Mouse (Mus musculus) limb, embryonic 13.5 days (tissue): ENCODE measurements around the gene Htr6. TPM values are rescaled to one million over a fixed set of nuclear protein-coding genes. Genes with fewer than 3 reads are reported as not detected.
A peak's percentile ranks its signal among the peaks of the same experiment; 100 is the strongest.

Source experiments
- ATAC-seq: fragments of 200-750 bp; cut with Nextera tagmentation; 2 replicates; pipeline ENCODE4 v1.8.0; 2017; ENCODE audit warnings: low read depth, moderate number of reproducible peaks, moderate TSS enrichment; ENCODE audit not compliant: low FRiP score
- H3K27ac ChIP-seq: fragments of 300-500 bp; sonication (generic); 2 replicates; pipeline ENCODE4 v1.5.1; 2015; ENCODE audit warnings: inconsistent platforms, mild to moderate bottlenecking, moderate library complexity
- H3K27me3 ChIP-seq: fragments of 300-500 bp; sonication (generic); 2 replicates; pipeline ENCODE4 v1.6.1; 2015; ENCODE audit warnings: mild to moderate bottlenecking, inconsistent platforms
- H3K36me3 ChIP-seq: fragments of 300-500 bp; sonication (generic); 2 replicates; pipeline ENCODE4 v1.6.1; 2015; ENCODE audit warnings: inconsistent platforms, mild to moderate bottlenecking, moderate library complexity
- H3K4me1 ChIP-seq: fragments of 300-500 bp; sonication (generic); 2 replicates; pipeline ENCODE4 v1.6.1; 2015; ENCODE audit warnings: inconsistent platforms
- H3K4me2 ChIP-seq: fragments of 300-500 bp; sonication (generic); replicated peaks from 2 replicates; pipeline ENCODE4 v1.6.1; 2015; ENCODE audit warnings: inconsistent platforms, mild to moderate bottlenecking, moderate library complexity
- H3K4me3 ChIP-seq: fragments of 300-500 bp; sonication (generic); 2 replicates; pipeline ENCODE4 v1.5.1; 2015; ENCODE audit warnings: moderate library complexity, mild to moderate bottlenecking, inconsistent platforms
- H3K9ac ChIP-seq: fragments of 300-500 bp; sonication (generic); 2 replicates; pipeline ENCODE4 v1.6.1; 2015; ENCODE audit warnings: mild to moderate bottlenecking, inconsistent platforms
- H3K9me3 ChIP-seq: fragments of 300-500 bp; sonication (generic); 2 replicates; pipeline ENCODE4 v1.6.1; 2016; ENCODE audit warnings: inconsistent platforms
- WGBS: fragments of 180-500 bp; shearing (Covaris S2); methylation state at CpG from one replicate; pipeline ENCODE4 v1.1.7; 2015; 5-methylcytosine and 5-hydroxymethylcytosine counted together
- polyA plus RNA-seq: library from polyadenylated mRNA; unstranded; fragments of >200 nt; fragmentation: Nextera tagmentation; extraction: Ambion mirVana; gene quantifications from 2 replicates; pipeline ENCODE4 v1.2.1, GENCODE M21; 2015

Htr6 gene
- polyA plus RNA-seq, 1 experiment from 2014 or later: 0.34 TPM

- Histone ChIP-seq H3K4me1 (peaks cover 28% of the 10 kb centered on the region), H3K27ac (no peak overlapping the region), H3K9me3 (no peaks in the 10 kb centered on the region), H3K4me3 (no peak overlapping the region), H3K36me3 (peaks cover 33% of the 10 kb centered on the region), H3K4me2 (no peak overlapping the region), H3K9ac (no peak overlapping the region), H3K27me3 (no peaks in the 10 kb centered on the region)
- 94% methylated on average over 8 of the region's 8 CpGs for WGBS
- ATAC-seq: no peak
Observed at GRCm38 (mm10) chr4:139100326-139100725, 25.0 kb upstream of the Htr6 start.

- Histone ChIP-seq H3K27ac (no peak overlapping the region; the same call in 1 of the 2 replicates), H3K9ac (no peak overlapping the region), H3K36me3 (no peaks in the 10 kb centered on the region; the same call in 1 of the 2 replicates), H3K4me3 (no peak overlapping the region), H3K9me3 (peaks cover 6% of the 10 kb centered on the region; the same call in 1 of the 2 replicates), H3K4me2 (no peak overlapping the region), H3K4me1 (peaks cover 25% of the 10 kb centered on the region), H3K27me3 (peaks cover 15% of the 10 kb centered on the region)
- no peak for ATAC-seq
- WGBS: 49% methylated on average over 5 of the region's 5 CpGs
Observed at GRCm38 (mm10) chr4:139096201-139096600, 20.8 kb upstream of the Htr6 start.

DNA sequence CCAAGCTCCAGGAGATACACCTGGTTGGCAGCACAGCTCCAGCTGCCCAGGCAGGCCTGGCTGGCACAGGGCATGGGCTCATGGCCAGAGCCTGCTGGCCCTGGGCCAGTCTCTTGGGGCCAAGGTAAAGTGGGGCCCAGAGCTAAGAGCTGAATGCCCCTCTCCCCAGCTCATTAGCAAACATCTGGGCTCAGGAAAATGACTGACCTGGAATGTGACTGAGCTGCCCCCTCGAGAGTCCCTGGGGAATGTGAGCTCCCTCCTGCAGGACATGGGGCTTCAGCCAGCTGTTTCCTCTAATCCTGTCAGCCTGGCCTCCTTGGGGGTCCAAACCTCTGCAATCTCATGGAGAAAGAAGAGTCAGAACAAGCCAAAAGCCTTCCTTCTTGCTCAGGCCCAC lies 20.0 kb upstream of the Htr6 start:
- H3K4me3 ChIP-seq: no peak overlapping the region
- H3K4me1 ChIP-seq: peaks cover 33% of the 10 kb centered on the region
- peaks cover 3% of the 10 kb centered on the region; the same call in 1 of the 2 replicates for H3K36me3 ChIP-seq
- H3K9ac ChIP-seq: no peak overlapping the region
- no peak overlapping the region for H3K27ac ChIP-seq
- WGBS: 24% methylated on average over 1 of the region's 1 CpGs
- H3K27me3 ChIP-seq: peaks cover 20% of the 10 kb centered on the region
- ATAC-seq: no peak
- no peak overlapping the region for H3K4me2 ChIP-seq
- H3K9me3 ChIP-seq: peaks cover 6% of the 10 kb centered on the region; the same call in 1 of the 2 replicates

DNA sequence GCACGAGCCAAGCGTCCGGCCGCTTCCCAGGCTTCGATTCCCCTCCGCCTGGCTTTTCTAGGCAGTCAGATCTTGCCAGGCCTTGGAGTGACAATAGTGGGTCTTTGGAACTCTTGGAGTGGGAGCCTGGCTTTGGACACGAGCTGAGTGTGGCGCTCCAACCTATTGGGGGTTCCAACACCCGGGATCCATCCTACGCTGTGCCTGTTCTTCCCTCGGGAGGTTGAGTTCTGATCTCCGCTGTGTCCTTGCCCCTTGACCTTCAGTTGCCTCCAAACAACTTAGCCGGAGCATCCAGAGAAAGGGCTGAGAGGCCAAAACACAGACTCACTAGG lies 17.8 kb upstream of the Htr6 start:
- ATAC-seq: no peak
- H3K4me2 ChIP-seq: peak overlapping the region; percentile 91
- H3K4me3 ChIP-seq: peak overlapping the region; percentile 78
- H3K27me3 ChIP-seq: peaks cover 20% of the 10 kb centered on the region
- H3K4me1 ChIP-seq: peaks cover 54% of the 10 kb centered on the region
- peak overlapping the region; percentile 94 for H3K9ac ChIP-seq
- WGBS: 24% methylated on average over 13 of the region's 13 CpGs
- H3K36me3 ChIP-seq: peaks cover 8% of the 10 kb centered on the region
- H3K27ac ChIP-seq: peak overlapping the region; percentile 0; the same call in 1 of the 2 replicates
- H3K9me3 ChIP-seq: peaks cover 6% of the 10 kb centered on the region; the same call in 1 of the 2 replicates

- Histone ChIP-seq H3K4me2 (peak within 1 kb of the TSS; percentile 91), H3K27ac (peak within 1 kb of the TSS; percentile 91), H3K36me3 (peaks cover 8% of the 10 kb centered on the region), H3K9ac (peak within 1 kb of the TSS; percentile 94), H3K4me1 (peaks cover 56% of the 10 kb centered on the region), H3K27me3 (peaks cover 20% of the 10 kb centered on the region), H3K4me3 (peak within 1 kb of the TSS; percentile 78), H3K9me3 (peaks cover 6% of the 10 kb centered on the region; the same call in 1 of the 2 replicates)
- ATAC-seq: peak; percentile 29
- WGBS: under 1% methylated on average over 91 of the region's 105 CpGs
Observed at GRCm38 (mm10) chr4:139092356-139093195, 17.2 kb upstream of the Htr6 start, which contains the start of gene Nbl1. Gene Nbl1, minus strand, starts transcription at chr4:139092993.

- WGBS: 3% methylated on average over 28 of the region's 28 CpGs
- Histone ChIP-seq H3K9me3 (peaks cover 6% of the 10 kb centered on the region; the same call in 1 of the 2 replicates), H3K9ac (peak overlapping the region; percentile 94), H3K4me3 (peak overlapping the region; percentile 78), H3K27me3 (peaks cover 20% of the 10 kb centered on the region), H3K4me1 (peaks cover 64% of the 10 kb centered on the region), H3K4me2 (peak overlapping the region; percentile 91), H3K36me3 (peaks cover 8% of the 10 kb centered on the region), H3K27ac (peak overlapping the region; percentile 91)
- peak; percentile 51 for ATAC-seq
Observed at GRCm38 (mm10) chr4:139091478-139092355, 16.3 kb upstream of the Htr6 start.

DNA sequence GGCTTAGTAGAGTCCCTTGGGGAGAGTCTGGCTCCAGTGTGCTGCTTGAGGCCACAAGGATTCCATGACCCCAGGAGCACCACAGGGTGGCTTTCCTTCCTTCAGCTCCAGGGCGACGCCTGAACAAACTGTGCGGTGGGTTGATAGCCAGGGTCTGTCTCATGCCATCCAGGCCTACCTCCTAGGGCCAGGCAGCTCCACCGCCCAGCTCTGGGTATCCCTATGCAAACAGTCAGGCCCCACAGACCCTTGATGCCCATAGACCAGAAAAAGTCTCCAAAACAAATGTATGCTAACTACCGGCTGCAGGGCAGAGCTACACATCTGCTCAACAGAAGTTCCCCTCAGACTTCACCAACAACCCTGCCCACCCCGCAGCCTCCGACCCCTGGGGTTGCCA lies 15.7 kb upstream of the Htr6 start:
- Histone ChIP-seq H3K9me3 (peaks cover 6% of the 10 kb centered on the region; the same call in 1 of the 2 replicates), H3K27me3 (peaks cover 20% of the 10 kb centered on the region), H3K36me3 (peaks cover 8% of the 10 kb centered on the region), H3K4me2 (peak overlapping the region; percentile 91), H3K4me3 (peak overlapping the region; percentile 78), H3K9ac (peak overlapping the region; percentile 94), H3K27ac (peak overlapping the region; percentile 91), H3K4me1 (peaks cover 62% of the 10 kb centered on the region)
- WGBS: 23% methylated on average over 7 of the region's 7 CpGs
- no peak for ATAC-seq

DNA sequence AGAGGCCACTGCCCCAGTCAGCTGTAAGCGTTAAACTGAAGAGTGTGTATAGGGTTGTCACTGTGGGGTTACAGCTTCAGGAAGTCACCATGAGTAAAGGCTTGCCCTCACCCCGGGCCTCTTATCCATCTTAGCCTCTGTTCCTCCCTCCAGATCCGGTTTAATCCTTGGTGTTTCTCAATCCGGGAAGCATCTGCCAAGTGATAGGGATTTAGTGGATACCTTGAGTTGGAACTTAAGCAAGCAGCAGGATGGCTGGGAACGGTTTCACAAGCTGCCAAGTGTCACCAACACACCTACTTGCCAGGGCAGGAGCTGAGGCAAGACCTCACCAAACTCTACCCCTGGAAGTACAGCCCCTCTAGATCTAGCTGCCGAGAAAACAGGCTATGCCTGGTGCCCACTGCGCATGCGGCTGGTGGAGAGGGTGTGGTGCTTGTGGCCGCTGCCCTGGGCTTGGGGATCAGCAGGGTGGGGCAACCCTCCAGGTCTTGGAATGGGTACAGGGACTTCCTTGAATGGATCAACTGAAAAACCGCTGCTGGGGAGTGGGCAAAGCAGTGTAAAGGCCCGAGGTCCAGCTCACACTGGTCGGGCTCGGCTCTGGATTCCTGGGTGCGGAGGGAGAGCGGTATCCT lies 15.1 kb upstream of the Htr6 start:
- Histone ChIP-seq H3K4me1 (peaks cover 56% of the 10 kb centered on the region), H3K27ac (peak overlapping the region; percentile 91; the same call in 1 of the 2 replicates), H3K36me3 (peaks cover 8% of the 10 kb centered on the region), H3K4me3 (peak overlapping the region; percentile 78), H3K9me3 (peaks cover 6% of the 10 kb centered on the region; the same call in 1 of the 2 replicates), H3K4me2 (peak overlapping the region; percentile 91), H3K9ac (peak overlapping the region; percentile 94), H3K27me3 (peaks cover 21% of the 10 kb centered on the region)
- 59% methylated on average over 15 of the region's 15 CpGs for WGBS
- ATAC-seq: no peak

DNA sequence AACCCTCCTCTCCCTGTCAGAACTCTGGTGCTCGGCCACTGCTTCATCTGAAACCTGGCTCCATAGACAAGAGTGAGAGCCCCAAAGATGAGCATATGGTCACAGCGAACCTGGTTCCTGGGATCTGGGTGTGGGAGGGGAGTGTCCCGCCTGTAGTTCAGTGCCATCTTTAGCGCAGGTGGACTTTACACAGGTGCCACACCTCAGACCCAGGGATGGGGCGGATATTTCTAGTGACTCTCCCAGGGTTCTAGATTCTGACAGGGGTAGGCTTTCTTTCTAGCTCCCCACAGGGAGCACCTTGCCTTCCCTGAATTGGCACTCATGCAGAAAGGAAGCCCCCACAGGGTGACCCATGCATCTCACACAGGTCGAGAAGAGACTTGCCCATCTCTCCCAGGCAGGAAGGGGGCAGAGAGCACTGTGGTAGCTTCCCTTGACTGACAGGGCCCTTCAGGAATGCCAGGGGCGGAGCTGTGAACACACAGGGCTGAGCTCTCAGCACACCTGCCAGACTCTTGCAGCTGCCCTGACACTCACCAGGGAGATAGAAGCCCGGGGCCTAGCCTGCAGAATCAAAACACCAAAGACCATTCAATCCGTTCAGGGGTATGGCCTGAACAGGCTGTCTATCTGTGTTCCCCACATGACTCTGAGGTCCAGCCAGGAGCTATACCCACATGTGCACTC lies 13.8 kb upstream of the Htr6 start:
- Histone ChIP-seq H3K4me3 (peak overlapping the region; percentile 0; the same call in 1 of the 2 replicates), H3K27ac (0 out of 2 replicates have a peak overlapping the region, but pooled peaks have one; percentile 2), H3K9ac (no peak overlapping the region), H3K9me3 (no peaks in the 10 kb centered on the region), H3K4me1 (peaks cover 53% of the 10 kb centered on the region), H3K27me3 (peaks cover 29% of the 10 kb centered on the region), H3K36me3 (peaks cover 21% of the 10 kb centered on the region), H3K4me2 (peak overlapping the region; percentile 91)
- no peak for ATAC-seq
- 55% methylated on average over 9 of the region's 9 CpGs for WGBS

DNA sequence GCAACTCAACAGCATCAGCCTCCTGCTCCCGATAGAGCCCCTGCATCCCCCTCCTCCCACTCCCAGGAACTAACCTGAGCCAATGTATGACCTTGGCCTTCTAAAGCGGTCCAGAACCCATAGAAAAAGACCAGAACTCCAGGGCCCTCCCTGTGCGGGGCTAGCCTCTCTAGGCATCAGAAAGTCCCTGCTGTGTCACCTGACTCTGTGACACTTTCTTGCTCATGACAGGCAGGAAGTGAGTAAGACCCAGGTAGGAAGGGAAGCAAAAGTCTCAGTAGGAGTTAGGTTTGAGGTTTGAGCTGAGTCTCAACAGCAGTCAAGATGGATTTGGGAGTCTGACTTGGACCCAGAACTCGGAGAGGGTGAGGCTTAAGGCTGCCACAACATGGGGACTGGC lies 11.6 kb upstream of the Htr6 start:
- H3K4me1 ChIP-seq: peaks cover 64% of the 10 kb centered on the region
- H3K4me2 ChIP-seq: no peak overlapping the region
- no peak overlapping the region for H3K27ac ChIP-seq
- WGBS: 60% methylated on average over 4 of the region's 4 CpGs
- H3K27me3 ChIP-seq: peaks cover 16% of the 10 kb centered on the region; the same call in 1 of the 2 replicates
- no peak overlapping the region for H3K4me3 ChIP-seq
- no peaks in the 10 kb centered on the region for H3K9me3 ChIP-seq
- peaks cover 37% of the 10 kb centered on the region for H3K36me3 ChIP-seq
- ATAC-seq: no peak
- H3K9ac ChIP-seq: no peak overlapping the region

DNA sequence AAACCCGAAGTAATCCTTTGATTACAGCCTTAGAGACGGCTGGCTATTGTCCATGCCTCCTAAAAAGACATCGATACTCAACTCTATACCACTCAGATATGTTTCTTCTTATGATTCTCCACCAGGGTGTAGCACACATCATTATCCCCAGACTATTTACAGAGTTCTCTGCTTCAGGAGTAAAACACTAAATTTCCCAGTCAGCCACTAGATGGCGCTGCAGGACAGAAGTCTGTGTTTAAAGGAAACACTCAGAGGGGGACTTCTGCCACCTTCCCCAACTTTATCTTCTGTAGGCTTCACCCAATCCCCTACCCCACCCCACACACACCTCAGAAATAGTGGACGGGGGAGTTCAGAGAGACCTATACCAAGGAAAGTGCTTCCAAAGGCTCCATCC lies 10.7 kb upstream of the Htr6 start:
- H3K9me3 ChIP-seq: no peaks in the 10 kb centered on the region
- peaks cover 55% of the 10 kb centered on the region for H3K4me1 ChIP-seq
- ATAC-seq: no peak; the same call in 1 of the 2 replicates

More for the DNA sequence above, 10.7 kb upstream of the Htr6 start:
- H3K4me3 ChIP-seq: no peak overlapping the region
- H3K27me3 ChIP-seq: peaks cover 16% of the 10 kb centered on the region; the same call in 1 of the 2 replicates
- no peak overlapping the region for H3K27ac ChIP-seq
- H3K9ac ChIP-seq: no peak overlapping the region
- 22% methylated on average over 5 of the region's 5 CpGs for WGBS
- peaks cover 38% of the 10 kb centered on the region for H3K36me3 ChIP-seq
- no peak overlapping the region for H3K4me2 ChIP-seq
